Mouse (Mus musculus): ENCODE measurements around the gene Sap25.
"Not testable (repeated sequence)": the region's sequence is repeated elsewhere in the genome, so short reads cannot be mapped to it uniquely, and the experiment has no call there.

Gene Sap25

GRCm38 (mm10) chr5:137641054-137641453, at the start of gene Sap25:
Sap25 (plus strand) TSS chr5:137641334.
- no peak for DNase-seq (ENCODE audit: low spot score)

- no peak for DNase-seq (ENCODE audit: low spot score)
These were observed 45.2 kb upstream of the Sap25 start for GRCm38 (mm10) chr5:137595921-137596320.

- no peak for DNase-seq (ENCODE audit: low spot score)
These were observed 44.4 kb upstream of the Sap25 start for GRCm38 (mm10) chr5:137596601-137597261.

GRCm38 (mm10) chr5:137597625-137598024, 43.5 kb upstream of the Sap25 start:
- DNase-seq (ENCODE audit: low spot score): no peak

- no peak for DNase-seq (ENCODE audit: low spot score)
These were observed 42.9 kb upstream of the Sap25 start for GRCm38 (mm10) chr5:137598100-137598826.

GRCm38 (mm10) chr5:137599600-137599999, 41.5 kb upstream of the Sap25 start:
- no peak for DNase-seq (ENCODE audit: low spot score)

- no peak for DNase-seq (ENCODE audit: low spot score)
These were observed 40.9 kb upstream of the Sap25 start for GRCm38 (mm10) chr5:137600281-137600618.

- DNase-seq (ENCODE audit: low spot score): peak; percentile 97
These were observed 40.3 kb upstream of the Sap25 start, which contains the start of gene Mospd3 for GRCm38 (mm10) chr5:137600619-137601364. Mospd3 (minus strand) TSS chr5:137601058.

GRCm38 (mm10) chr5:137601365-137601729, 39.8 kb upstream of the Sap25 start:
- no peak for DNase-seq (ENCODE audit: low spot score)

- DNase-seq (ENCODE audit: low spot score): no peak
These were observed 33.1 kb upstream of the Sap25 start for GRCm38 (mm10) chr5:137607860-137608653.

- DNase-seq (ENCODE audit: low spot score): no peak
These were observed 32.4 kb upstream of the Sap25 start for GRCm38 (mm10) chr5:137608654-137609190.

- no peak for DNase-seq (ENCODE audit: low spot score)
These were observed 31.8 kb upstream of the Sap25 start for GRCm38 (mm10) chr5:137609292-137609691.

GRCm38 (mm10) chr5:137610056-137610455, 31.1 kb upstream of the Sap25 start:
- DNase-seq (ENCODE audit: low spot score): no peak

GRCm38 (mm10) chr5:137610548-137611244, 30.4 kb upstream of the Sap25 start:
- DNase-seq (ENCODE audit: low spot score): no peak

GRCm38 (mm10) chr5:137611245-137611602, 29.9 kb upstream of the Sap25 start:
- DNase-seq (ENCODE audit: low spot score): no peak

GRCm38 (mm10) chr5:137613076-137613475, 28.1 kb upstream of the Sap25 start:
- no peak for DNase-seq (ENCODE audit: low spot score)

- no peak for DNase-seq (ENCODE audit: low spot score)
These were observed 27.6 kb upstream of the Sap25 start, which contains the start of gene Pcolce for GRCm38 (mm10) chr5:137613550-137613949. Pcolce (minus strand) TSS chr5:137613784.

GRCm38 (mm10) chr5:137614921-137615320, 26.2 kb upstream of the Sap25 start:
- DNase-seq (ENCODE audit: low spot score): not testable (repeated sequence)

GRCm38 (mm10) chr5:137615347-137615746, 25.8 kb upstream of the Sap25 start:
- DNase-seq (ENCODE audit: low spot score): no peak

- no peak for DNase-seq (ENCODE audit: low spot score)
These were observed 17.1 kb upstream of the Sap25 start for GRCm38 (mm10) chr5:137623937-137624530.

- DNase-seq (ENCODE audit: low spot score): no peak
These were observed 13.1 kb upstream of the Sap25 start for GRCm38 (mm10) chr5:137627991-137628390.
